Mouse (Mus musculus) adipocyte (in vitro differentiated cells): ENCODE results near the gene Igbp1.

Source experiments
- DNase-seq: peaks from one replicate; pipeline ENCODE4 v3.0.0-alpha.2; 2016; ENCODE audit warnings: low spot score

Igbp1 gene

GRCm38 (mm10) chrX:100494068-100494978 is at the start of gene Igbp1:
Gene Igbp1, plus strand, starts transcription at chrX:100494291.
- DNase-seq: peak; percentile 94

- DNase-seq: no peak
Observed at GRCm38 (mm10) chrX:100468047-100468446, 26.0 kb upstream of the Igbp1 start.

DNA sequence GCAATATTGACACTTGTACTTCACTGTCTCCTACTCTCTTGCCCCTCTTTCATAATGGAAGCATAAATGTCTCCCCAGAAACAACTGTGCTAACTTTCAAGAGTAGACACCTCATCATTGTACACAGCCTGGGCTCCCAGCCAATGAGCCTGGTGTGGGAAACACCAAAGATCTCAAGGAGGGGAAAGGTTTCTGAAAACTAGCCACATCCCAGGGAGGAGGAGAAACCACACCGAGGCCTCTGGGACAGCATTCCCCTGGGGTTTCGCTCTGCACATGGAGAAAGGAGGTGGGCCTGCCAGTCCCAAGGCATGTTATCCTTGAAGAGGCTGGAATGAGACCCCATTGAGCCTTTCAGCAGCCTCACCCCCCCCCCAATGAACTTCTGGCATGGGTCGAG is 24.0 kb upstream of the Igbp1 start:
- DNase-seq: peak; percentile 91

DNA sequence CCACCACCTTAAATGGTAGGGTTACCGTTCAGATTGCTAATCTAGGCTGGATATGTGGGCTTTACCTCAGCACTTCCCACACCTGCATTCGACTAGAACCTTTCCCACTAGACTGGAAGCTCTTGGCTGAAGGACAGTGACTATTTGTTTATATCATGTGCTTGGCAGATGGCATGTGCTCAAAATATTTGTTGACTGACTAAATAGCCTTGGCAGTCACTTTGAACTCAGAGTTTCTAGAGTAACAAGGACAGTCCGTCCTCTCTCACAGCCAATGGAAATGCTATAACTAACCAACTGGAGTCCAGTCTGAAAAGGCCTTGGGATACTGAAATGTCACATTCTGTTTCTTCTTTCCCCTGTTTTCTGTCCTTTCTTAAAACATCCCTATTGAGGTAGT is 22.6 kb upstream of the Igbp1 start:
- peak; percentile 72 for DNase-seq

DNA sequence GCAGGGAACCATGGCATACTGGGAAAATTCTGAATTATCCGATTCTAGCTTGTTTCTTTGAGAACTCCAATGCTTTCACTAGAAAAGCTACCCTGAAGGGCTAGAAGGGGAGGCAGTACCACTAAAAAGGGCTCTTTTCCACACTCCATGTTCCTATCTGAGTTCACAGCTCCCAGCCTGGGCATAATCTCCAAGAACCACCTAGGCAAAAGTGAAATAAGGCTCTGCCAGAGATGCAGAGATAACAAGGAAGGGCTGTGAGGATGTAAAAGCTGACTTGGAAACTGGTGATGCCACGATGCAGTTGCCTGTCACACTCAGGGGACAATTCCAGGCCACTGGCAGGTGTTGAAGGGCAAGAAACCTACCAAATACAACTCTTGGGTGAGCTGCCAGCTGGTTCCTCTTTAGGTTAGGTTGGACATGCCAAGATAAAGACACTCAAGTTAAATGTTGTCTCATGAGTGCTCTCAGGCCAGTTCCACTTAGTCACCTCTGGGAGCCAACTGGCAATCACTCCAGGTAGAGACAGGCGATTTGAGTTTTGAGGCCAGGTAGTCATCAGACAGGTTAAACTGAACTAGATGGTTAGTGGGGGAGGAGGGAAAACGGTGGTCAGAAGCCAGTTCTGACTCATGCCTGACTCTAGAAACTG is 18.4 kb upstream of the Igbp1 start:
- no peak for DNase-seq

DNA sequence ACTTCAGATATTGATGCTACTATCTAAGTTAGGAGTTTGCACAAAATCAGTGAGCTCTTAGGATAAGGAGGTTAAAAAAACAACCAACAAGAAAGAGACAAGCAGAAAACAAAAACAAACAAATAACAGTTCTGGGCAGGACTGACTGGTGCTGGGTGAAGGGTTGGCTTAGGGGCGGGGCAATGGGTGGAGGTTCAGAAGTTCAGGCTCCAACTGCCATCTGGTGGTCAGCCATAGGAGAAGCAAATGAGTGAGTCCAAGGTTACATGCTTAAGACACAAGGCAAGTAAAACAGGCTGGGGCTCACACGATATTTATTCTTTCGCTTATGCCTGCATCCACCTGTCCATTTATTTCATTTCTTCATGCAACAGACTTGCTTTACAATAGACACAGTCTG is 13.8 kb upstream of the Igbp1 start:
- DNase-seq: peak; percentile 88

- no peak for DNase-seq
Observed at GRCm38 (mm10) chrX:100493500-100494067, 507 bp upstream of the Igbp1 start.

DNA sequence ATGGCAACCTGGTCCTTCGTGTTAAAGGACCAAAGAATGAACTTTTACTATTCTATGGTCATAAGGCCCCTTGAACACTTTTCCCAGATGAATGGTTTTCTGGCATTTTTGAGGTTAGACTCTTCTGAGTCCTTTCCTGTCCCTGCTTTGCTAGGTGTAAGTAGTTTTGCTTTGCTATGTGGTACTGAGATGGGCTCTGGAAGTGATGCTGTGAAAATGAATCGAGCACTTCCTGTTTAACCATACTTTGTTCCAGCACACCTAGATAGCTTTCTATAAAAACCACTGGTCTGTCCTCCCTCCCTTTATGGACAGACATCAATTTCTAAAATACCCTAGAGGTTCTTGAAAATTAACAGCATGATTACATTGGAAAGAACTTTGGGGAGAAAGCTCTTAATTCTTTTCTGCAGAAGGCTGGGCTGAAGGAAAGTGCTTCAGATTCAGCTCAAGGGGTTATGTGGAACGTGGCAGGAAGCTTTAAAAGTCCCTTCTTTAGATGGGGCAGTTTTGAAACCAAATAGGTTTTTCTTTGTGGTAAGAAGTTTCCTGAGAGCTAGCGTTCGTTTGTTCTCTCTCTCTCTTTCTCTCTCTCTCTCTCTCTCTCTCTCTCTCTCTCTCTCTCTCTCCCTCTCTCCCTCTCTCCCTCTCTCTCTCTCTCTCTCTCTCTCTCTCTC is 10.2 kb downstream of the Igbp1 start:
- no peak for DNase-seq

GRCm38 (mm10) chrX:100508164-100508563 is 14.1 kb downstream of the Igbp1 start:
- no peak for DNase-seq

GRCm38 (mm10) chrX:100509921-100510320 is 15.8 kb downstream of the Igbp1 start:
- no peak for DNase-seq

- no peak for DNase-seq
Observed at GRCm38 (mm10) chrX:100516683-100517082, 22.6 kb downstream of the Igbp1 start.

DNA sequence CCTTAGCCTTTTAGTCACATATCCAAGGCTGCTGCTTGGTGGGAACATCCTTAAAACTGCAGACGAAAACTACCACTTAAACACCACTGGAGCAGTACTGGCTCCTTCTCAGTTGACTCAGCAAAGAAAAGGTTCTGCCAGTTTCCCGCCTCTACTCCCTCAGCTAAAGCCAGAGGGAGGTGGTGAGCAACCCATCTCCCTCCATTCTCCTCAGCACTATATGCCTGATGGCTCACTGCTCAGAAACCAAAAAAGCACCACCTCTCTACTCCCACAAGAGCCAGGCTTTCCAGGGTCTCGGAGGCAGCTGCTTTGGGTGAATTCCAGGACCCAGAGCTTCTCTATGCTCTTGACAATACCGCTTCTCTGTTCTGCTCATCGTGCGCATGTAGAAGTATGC is 23.5 kb downstream of the Igbp1 start:
- no peak for DNase-seq

- DNase-seq: peak; percentile 15
Observed at GRCm38 (mm10) chrX:100518532-100518931, 24.4 kb downstream of the Igbp1 start.

- DNase-seq: no peak
Observed at GRCm38 (mm10) chrX:100524471-100524870, 30.4 kb downstream of the Igbp1 start, which contains the start of gene Dgat2l6. Gene Dgat2l6, plus strand, starts transcription at chrX:100524838.

GRCm38 (mm10) chrX:100556026-100556425 is 61.9 kb downstream of the Igbp1 start:
- no peak for DNase-seq

DNA sequence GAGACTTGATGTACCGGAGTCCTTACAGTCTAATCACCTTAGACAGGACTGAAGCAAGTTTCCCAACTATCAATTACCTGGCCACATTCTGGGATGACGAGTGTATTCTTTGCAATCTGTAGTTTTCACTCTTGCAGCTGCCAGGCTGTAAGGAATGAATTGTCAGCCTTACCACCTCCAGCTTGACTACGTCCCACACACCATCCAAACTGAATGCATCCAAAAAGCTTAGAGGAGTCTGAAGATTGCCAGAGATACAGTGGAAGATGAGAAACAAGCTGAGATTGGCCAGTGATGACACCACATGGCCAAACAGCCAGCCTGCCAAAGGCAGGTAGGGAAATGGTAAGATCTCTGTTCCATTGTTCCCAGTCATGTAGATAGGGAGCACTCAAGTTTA is 71.6 kb downstream of the Igbp1 start:
- no peak for DNase-seq
